Mouse (Mus musculus) retina, postnatal 7 days (tissue): ENCODE measurements around the gene Zfp628.

Experiments used
- DNase-seq: peaks from one replicate; pipeline ENCODE4 v3.0.0-alpha.2; 2012; ENCODE audit warnings: low read depth, low spot score

Gene Zfp628

DNA sequence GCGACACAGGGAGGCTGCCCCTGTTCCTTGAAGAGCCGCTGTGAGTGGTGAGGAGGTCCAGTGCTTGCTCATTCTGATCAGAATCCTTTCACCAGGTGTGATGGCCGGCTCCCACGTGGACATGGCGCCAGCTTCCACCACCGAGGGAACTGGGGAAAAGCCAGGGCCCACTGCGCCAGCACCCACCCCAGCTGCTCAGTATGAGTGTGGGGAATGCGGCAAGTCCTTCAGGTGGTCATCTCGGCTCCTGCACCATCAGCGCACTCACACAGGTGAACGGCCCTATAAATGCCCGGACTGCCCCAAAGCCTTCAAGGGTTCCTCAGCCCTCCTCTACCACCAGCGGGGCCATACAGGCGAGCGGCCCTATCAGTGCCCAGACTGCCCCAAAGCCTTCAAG lies 3.7 kb downstream of the Zfp628 start:
- no peak for DNase-seq

GRCm38 (mm10) chr7:4919096-4919495 lies 4.1 kb downstream of the Zfp628 start:
- no peak for DNase-seq

GRCm38 (mm10) chr7:4919971-4920370 lies 5.0 kb downstream of the Zfp628 start:
- no peak for DNase-seq

DNA sequence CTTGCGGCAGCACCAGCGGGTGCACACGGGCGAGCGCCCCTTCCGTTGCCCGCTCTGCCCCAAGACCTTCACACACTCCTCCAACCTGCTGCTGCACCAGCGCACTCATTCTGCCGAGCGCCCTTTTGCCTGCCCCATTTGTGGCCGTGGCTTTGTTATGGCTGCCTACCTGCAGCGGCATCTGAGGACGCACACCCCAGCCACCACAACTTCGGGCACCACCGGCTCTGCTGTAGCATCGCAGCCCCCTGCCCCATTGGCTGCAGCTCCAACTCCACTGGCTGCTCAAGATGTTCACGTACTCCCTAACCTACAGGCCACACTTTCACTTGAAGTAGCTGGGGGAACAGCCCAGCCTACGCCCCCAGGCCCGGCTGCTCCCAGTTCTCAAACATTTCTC lies 5.5 kb downstream of the Zfp628 start:
- no peak for DNase-seq

GRCm38 (mm10) chr7:4920976-4921823 lies 6.2 kb downstream of the Zfp628 start:
- no peak for DNase-seq

GRCm38 (mm10) chr7:4921824-4922482 lies 6.9 kb downstream of the Zfp628 start, which contains the start of gene Nat14:
Gene Nat14, plus strand, starts transcription at chr7:4922028.
- no peak for DNase-seq

DNA sequence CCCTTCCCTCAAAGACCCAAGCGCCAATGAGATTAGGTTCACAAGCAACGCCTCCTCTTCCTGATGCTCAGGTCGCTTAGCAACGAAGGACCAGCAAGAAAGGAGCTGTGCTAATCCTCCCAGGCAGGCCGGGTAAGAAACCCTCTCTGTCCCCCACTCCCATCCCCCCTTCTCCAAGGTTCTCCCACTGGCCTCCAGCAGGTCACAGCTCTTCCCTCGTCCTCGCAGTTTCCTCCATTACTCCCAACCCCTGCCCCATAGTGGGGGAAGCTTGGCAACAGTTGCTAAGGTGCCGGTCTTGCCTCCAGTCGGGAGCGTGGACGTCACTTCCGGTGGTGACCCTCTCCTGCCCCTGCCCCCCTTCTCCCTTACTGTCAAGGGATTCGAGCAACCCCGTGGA lies 7.5 kb downstream of the Zfp628 start:
- peak; percentile 77 for DNase-seq

DNA sequence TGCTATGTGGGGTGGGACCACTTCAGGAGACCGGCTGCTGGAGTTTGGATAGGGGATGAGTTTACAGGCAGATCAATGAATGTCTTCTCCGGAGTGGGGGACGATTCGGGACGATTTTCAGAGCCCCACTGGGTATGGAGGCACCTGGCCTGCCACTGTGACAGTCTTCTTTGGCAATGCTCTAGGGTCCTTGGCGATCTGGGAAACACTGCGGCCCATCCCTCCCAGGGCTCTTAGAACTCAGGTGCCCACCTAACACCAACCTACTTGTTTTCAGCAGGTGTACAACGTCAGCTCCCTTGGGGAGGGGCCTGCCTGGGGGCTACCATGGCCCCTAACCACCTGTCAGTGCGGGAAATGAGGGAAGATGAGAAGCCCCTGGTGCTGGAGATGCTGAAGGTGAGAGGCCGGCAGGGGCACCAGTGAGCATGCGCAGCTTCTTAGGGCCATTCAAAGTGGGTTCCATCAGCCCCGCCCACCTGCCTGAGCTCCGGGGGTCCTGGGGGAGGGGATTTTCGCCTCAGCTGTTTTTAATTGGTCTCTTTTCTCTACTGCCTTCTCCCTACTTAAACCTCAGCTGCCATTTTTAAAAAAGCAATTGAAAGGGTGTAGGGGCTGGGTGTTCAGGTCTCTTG lies 8.0 kb downstream of the Zfp628 start:
- DNase-seq, result peak; percentile 44

DNA sequence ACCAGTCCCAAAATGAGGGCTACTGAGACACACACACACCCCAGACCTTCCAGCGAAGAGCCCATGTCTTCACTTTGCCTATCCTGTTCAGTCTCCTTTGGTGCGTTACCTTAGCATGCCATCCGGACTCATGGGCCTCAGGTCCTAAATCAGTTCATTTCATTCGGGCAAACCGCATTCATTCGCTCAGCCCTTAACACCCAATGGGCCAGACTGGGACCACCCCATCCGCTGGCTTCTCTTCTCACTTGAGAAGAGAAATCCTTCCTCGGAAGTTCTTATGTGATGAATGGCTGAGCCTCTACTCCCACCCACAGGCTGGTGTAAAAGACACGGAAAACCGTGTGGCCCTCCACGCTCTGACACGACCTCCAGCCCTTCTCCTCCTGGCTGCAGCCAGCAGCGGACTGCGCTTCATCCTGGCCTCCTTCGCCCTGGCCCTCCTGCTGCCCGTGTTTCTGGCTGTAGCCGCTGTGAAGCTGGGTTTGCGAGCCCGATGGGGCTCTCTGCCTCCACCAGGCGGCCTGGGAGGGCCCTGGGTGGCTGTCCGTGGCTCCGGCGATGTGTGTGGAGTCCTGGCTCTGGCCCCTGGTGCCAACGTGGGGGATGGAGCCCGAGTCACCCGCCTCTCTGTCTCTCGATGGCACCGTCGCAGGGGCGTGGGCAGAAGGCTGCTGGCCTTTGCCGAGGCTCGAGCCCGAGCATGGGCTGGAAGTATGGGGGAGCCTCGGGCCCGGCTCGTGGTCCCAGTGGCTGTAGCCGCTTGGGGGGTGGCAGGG lies 8.8 kb downstream of the Zfp628 start:
- no peak for DNase-seq

DNA sequence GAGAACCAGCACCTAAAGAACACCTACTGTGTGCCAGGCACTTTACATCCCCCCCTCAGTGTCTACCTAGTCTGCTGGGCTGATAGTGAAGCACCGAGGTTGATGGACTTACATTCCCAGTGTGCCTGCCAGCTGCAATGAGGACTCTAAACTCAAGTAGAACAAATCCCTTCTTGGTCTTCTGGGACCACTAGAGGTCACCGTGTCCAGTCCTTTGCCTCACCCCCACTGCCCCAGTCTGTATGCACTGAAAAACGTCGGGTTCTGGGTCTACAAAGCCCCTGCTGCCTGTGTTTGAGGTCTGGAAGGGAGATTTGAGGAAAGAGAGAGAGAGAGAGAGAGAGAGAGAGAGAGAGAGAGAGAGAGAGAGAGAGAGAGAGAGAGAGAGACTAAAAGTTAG lies 9.5 kb downstream of the Zfp628 start:
- no peak for DNase-seq

GRCm38 (mm10) chr7:4924891-4925301 lies 9.9 kb downstream of the Zfp628 start:
- DNase-seq, result no peak

DNA sequence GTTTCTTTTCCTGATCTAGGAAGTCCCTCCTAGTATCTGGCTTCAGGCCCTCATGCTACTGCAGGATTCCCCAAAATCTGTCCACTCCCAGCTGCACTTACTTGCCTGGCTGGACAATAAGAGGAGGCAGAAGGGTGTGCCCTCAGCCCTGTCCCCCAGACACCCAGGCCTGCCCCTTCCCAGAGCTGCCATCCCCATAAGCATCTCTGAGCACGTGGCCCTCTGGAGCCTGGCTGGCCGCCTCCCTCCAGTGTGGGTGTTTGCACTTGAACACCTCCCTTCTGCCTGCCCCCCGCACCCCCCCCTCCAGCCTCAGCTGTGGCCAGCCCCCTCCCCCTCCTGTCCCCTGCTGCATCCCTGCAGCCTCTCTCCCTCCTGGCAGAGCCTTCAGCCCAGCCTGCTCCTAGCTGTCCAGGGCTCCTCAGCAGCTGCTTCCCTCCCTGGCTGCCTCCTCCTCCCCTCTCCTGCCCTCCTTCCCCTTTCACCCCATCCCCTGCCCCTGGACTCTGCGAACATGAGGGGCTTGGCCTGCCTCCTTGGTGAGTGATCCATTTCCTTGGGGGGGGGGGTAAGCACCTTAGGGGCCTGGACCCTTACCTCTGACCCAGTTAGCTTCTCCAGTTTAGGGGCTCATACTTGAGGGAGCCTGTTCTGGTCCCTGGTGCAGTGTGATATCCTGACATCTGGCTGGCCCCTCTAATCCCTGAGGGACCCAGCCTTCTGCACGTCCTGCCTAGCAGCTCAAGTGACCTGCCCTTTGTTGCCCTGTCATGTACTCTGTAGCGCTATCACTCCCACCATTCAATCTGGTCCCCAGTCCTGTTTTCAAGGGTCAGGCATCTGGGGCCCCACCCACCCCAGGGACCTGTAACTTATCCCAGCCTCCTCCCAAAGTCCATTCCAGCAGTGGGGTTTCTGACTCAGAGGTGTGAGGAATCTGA lies 10.7 kb downstream of the Zfp628 start, which contains the start of gene Ssc5d:
Gene Ssc5d, plus strand, starts transcription at position 345 of the 941 bp plus-strand sequence.
- no peak for DNase-seq

- no peak for DNase-seq
Observed at GRCm38 (mm10) chr7:4926849-4927248, 11.8 kb downstream of the Zfp628 start.

- DNase-seq, result no peak
Observed at GRCm38 (mm10) chr7:4927711-4928110, 12.7 kb downstream of the Zfp628 start.

- no peak for DNase-seq
Observed at GRCm38 (mm10) chr7:4928323-4928722, 13.3 kb downstream of the Zfp628 start.

GRCm38 (mm10) chr7:4933103-4933502 lies 18.1 kb downstream of the Zfp628 start:
- no peak for DNase-seq

GRCm38 (mm10) chr7:4934160-4934914 lies 19.3 kb downstream of the Zfp628 start:
- DNase-seq, result no peak

- no peak for DNase-seq
Observed at GRCm38 (mm10) chr7:4936832-4937231, 21.8 kb downstream of the Zfp628 start.

- DNase-seq, result no peak
Observed at GRCm38 (mm10) chr7:4937392-4937791, 22.4 kb downstream of the Zfp628 start.

DNA sequence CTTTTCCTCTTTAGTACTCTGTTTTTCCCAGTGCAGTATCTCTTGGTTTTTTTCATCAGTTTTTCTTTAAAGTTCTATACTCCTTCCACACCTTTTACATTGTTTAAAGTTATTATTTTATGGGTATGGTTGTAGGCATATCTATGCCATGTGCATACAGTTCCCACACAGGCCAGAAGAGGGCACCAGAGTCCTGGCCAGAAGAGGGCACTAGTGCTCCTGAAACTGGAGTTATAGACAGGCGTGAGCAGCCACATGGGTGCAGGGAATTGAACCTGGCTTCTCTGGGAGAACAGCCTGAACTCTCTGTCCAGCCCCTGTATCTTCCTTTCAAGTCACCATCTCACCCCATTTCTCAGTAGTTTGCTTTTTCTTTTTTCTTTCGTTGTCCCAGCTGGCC lies 23.4 kb downstream of the Zfp628 start:
- no peak for DNase-seq
